Mouse (Mus musculus): ENCODE results near the gene Pygb. TPM values are rescaled to one million over a fixed set of nuclear protein-coding genes. Genes with fewer than 3 reads are reported as not detected.
A peak's percentile ranks its signal among the peaks of the same experiment; 100 is the strongest.

Gene Pygb
- total RNA-seq, 2 experiments from 2014 or later: 126 to 127 TPM

DNA sequence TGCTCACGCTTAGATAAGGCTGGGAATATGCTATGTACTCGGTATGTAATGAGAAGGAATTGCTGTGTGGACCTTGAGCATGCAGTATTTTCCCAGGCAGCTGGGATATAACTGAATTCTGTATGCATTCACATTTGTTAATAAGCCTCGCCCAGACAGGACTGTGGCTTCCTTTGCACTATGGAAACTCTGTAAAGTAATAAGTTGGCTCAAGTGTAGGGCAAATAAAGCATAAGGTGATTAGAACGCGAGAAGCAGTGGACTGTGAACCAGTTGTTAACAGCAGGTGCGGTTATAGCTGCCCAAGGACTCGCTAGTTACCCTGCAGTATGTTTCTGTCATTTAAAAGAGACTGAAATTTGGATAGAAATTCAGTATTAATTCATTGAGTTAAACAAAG is 11.5 kb downstream of the Pygb start:
- intact Hi-C loops (cut with DNase I): loop anchor here (5.0 kb wide), 1 partner anchor 191 kb away; the partner anchor contains the start of gene Apmap
- H3K27ac ChIP-seq: no peak overlapping the region
- H3K4me3 ChIP-seq: no peak overlapping the region
- no peak for TF ChIP-seq CTCF (IDR thresholded peaks at IDR 0.05)
- no peak for DNase-seq (ENCODE audit: extremely low spot score in 1 of 2, low spot score in 2 of 2)

DNA sequence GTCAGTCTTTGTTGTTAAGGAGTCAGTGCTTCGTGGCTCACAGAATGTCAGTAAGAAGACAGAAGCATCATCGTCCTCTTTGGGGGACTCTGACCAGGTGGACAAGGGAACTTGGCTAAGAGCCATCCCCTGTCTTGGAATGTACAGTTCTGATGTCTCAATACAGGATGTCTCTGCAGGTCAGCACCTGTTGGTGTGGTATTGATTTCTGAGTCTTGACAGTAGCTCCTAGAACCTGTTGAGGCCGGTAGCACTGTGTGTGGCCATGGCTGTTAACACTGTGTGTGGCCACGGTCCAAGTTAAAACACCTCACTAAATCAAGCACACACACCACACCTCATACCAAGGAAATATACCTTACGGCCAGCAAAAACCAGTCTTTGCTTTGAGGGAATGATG is 14.1 kb downstream of the Pygb start:
- Histone ChIP-seq H3K4me3 (no peak overlapping the region), H3K27ac (no peak overlapping the region)
- no peak for DNase-seq (ENCODE audit: extremely low spot score in 1 of 2, low spot score in 2 of 2)
- no peak for TF ChIP-seq CTCF (IDR thresholded peaks at IDR 0.05)
- intact Hi-C loops (cut with DNase I): no loop called here

DNA sequence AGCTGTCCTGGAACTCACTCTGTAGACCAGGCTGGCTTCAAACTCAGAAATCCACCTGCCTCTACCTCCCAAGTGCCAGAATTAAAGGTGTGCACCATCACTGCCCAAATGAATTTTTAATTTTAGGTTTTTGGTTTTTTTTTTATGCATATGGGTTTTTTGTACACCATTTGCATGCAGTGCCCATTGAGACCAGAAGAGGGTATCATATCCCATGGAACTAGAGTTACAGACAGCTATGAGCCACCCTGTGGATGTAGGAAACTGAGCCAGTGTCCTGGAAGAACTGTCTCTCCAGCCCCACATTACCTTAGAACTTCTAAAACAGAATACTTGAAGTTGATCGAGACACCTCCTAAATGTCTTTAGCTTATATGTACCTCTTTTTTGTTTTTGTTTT is 16.5 kb downstream of the Pygb start:
- no peak overlapping the region for H3K4me3 ChIP-seq
- intact Hi-C loops (cut with DNase I): no loop called here
- no peak for DNase-seq (ENCODE audit: extremely low spot score in 1 of 2, low spot score in 2 of 2)

DNA sequence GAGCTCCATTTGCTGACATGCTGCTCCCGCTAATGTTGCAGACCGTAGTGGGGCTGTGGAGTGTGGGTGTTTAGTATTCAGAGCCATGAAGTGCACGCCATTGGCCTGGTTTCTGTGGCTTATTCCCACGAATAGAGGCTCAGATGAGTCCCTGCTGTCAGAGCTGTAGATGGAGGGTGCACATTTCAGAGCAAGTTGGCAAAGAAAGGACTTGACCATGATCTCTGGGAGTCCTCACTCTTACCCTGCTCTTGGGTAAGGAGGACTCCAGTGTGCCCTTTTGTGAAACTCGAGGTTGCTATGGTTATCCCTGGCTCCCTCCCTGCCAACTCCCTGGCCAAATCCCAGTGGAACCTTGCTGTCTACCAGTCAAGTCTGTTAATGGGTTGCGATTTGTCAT is 21.8 kb downstream of the Pygb start:
- intact Hi-C loops (cut with DNase I): loop anchor here (5.0 kb wide), 1 partner anchor 194 kb away; no protein-coding TSS in a partner anchor
- DNase-seq (ENCODE audit: extremely low spot score in 1 of 2, low spot score in 2 of 2): no peak
- no peak overlapping the region for H3K27ac ChIP-seq

More for the DNA sequence above, 16.5 kb downstream of the Pygb start:
- H3K27ac ChIP-seq: no peak overlapping the region
- peak; percentile 60 for TF ChIP-seq CTCF (IDR thresholded peaks at IDR 0.05)

DNA sequence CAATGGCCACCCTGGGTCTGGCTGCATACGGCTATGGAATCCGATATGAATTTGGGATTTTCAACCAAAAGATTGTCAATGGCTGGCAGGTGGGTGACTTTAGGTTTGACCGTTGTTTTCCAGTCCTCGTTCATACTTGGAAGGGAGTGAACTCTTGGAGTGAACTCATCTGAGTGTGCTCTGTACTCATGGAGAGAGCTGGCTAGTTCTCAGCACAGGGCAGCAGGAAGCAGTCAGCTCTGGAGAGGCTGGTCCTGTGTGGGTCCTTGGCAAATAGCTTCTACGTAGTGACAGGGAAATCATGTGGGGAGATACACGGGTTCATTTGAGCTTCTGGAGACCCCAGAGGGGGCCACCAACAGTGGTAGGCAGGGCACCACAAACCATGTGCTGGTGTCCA is 22.3 kb downstream of the Pygb start:
- no peak for TF ChIP-seq CTCF (IDR thresholded peaks at IDR 0.05)
- intact Hi-C loops (cut with DNase I): loop anchor here (5.0 kb wide), 1 partner anchor 193 kb away; no protein-coding TSS in a partner anchor
- DNase-seq (ENCODE audit: extremely low spot score in 1 of 2, low spot score in 2 of 2): no peak
- Histone ChIP-seq H3K27ac (no peak overlapping the region), H3K4me3 (no peak overlapping the region)

More for the DNA sequence above, 21.8 kb downstream of the Pygb start:
- H3K4me3 ChIP-seq: no peak overlapping the region
- no peak for TF ChIP-seq CTCF (IDR thresholded peaks at IDR 0.05)

DNA sequence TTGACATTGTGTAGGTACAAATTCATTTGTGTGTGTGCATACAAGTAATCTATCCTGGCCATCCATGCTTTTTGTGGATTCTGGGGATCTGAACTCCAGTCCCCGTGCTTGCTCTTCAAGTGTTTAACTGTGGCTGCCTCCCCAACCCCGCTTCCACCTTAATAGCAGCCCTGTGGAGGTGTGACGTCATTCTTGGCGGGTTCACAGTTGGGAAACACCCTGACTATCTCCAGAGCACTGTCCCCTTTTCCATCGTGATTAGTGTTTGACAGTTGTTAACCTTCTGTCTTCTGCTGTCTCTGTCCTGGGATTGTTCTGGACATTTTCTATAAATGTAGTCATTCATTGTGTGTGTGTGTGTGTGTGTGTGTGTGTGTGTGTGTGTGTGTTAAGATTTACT is 24.1 kb downstream of the Pygb start:
- intact Hi-C loops (cut with DNase I): no loop called here
- no peak for TF ChIP-seq CTCF (IDR thresholded peaks at IDR 0.05)
- no peak overlapping the region for H3K27ac ChIP-seq
- H3K4me3 ChIP-seq: no peak overlapping the region
- no peak for DNase-seq (ENCODE audit: extremely low spot score in 1 of 2, low spot score in 2 of 2)

DNA sequence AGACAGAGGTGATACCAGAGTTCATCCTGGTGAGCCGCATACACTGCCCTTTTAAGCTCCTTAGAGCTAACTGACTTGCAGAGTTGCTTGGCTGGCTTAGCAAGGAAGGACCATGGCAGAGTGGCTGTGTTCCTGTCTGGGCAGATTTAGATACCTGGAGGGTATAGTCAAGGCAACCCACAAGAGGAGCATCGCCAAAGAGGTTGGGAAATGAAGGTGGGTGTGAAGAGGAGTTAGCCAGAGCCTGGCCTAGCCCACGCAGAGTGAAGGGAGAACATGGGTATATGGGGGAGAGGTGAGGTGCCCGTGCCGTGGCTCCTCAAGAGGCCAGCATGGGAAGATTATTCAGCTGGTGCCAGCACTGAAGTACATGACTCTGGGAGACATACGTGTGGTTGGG is 26.3 kb downstream of the Pygb start:
- TF ChIP-seq CTCF (IDR thresholded peaks at IDR 0.05): no peak
- Histone ChIP-seq H3K4me3 (no peak overlapping the region), H3K27ac (no peak overlapping the region)
- intact Hi-C loops (cut with DNase I): no loop called here
- no peak for DNase-seq (ENCODE audit: extremely low spot score in 1 of 2, low spot score in 2 of 2)

DNA sequence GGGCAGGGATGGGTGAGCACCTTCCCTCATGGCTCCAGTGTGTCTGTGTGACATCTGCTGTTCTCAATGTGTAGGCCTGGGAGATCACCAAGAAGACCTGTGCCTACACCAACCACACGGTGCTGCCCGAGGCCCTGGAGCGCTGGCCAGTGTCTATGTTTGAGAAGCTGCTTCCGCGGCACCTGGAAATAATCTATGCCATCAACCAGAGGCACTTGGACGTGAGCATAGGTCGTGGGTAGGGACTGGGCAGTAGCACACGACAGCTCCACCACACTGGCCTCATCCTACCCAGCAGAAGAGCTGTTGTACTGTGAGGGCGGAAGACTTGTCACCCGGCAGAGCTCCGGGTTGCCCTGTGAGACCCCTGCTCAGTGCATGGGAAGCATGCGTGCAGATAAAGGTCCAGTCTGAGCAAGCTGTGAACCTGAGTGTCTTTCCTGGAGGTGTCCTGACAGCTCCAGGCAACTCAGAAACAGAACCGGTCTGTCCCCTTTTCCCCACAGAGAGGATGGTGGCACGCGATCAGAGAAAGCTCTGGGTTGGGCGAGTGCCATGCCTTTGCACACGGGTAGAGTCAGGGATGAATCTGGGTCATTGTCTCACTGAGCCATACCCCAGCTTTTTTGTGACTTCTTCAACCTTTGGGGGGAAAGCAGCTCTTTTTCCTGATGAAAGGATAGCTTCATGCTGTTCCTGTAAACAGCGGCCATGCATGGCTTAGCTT is 30.3 kb downstream of the Pygb start:
- intact Hi-C loops (cut with DNase I): no loop called here
- Histone ChIP-seq H3K4me3 (no peak overlapping the region), H3K27ac (no peak overlapping the region)
- TF ChIP-seq CTCF (IDR thresholded peaks at IDR 0.05): no peak
- DNase-seq (ENCODE audit: extremely low spot score in 1 of 2, low spot score in 2 of 2): no peak

DNA sequence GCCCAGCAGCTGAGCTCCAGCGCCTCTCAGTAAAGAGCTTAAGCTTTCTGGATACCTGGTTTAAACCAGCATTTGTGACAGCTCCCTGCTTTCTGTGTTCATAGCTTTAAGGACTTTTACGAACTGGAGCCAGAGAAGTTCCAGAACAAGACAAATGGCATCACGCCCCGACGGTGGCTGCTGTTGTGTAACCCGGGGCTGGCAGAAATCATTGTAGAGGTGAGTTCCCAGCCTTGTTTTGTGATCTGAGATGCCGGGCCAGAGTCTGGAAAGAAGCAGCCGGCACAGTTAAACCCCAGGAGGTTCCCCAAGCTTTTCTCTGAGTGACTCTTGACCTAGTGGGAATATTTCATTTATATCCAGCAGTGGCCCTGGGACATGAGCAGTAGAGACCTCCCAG is 32.2 kb downstream of the Pygb start:
- no peak for DNase-seq (ENCODE audit: extremely low spot score in 1 of 2, low spot score in 2 of 2)
- intact Hi-C loops (cut with DNase I): no loop called here
- Histone ChIP-seq H3K27ac (no peak overlapping the region), H3K4me3 (no peak overlapping the region)
- TF ChIP-seq CTCF (IDR thresholded peaks at IDR 0.05): no peak

DNA sequence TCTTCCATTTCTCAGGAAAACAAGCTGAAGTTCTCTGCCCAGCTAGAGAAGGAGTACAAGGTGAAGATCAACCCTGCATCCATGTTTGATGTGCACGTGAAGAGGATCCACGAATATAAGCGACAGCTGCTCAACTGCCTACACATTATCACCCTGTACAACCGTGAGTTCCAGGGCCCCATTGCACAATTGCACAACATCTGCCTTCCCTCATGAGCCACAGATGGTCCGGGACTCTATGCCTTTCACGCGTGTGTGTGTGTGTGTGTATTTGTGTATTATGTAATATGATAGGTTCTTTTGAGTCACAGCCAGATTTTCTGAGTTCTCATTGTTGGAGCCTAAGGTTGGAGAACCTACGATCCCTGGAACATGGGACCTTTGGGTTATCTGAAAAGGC is 34.2 kb downstream of the Pygb start:
- DNase-seq (ENCODE audit: extremely low spot score in 1 of 2, low spot score in 2 of 2): no peak
- no peak overlapping the region for H3K4me3 ChIP-seq
- intact Hi-C loops (cut with DNase I): no loop called here
- H3K27ac ChIP-seq: no peak overlapping the region
- TF ChIP-seq CTCF (IDR thresholded peaks at IDR 0.05): no peak

DNA sequence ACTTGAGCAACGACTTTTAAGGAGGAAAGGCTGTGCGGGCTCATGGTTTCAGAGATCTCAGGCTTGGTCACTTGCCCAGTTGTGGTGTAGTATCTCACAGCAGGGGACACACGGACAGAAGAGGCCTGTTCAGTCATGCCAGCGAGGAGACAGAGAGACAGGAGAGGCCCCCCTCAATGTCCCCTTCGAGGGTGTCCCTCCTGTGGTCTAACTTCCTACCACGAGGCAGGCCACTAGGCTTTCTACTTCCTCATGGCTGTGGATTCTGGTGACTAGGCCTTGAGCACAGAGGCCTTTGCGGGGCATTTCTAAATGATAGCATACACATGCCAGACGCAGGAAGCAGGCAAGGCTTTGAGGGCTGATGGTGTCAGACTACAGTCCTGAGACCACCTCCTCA is 36.5 kb downstream of the Pygb start:
- no peak overlapping the region for H3K27ac ChIP-seq

DNA sequence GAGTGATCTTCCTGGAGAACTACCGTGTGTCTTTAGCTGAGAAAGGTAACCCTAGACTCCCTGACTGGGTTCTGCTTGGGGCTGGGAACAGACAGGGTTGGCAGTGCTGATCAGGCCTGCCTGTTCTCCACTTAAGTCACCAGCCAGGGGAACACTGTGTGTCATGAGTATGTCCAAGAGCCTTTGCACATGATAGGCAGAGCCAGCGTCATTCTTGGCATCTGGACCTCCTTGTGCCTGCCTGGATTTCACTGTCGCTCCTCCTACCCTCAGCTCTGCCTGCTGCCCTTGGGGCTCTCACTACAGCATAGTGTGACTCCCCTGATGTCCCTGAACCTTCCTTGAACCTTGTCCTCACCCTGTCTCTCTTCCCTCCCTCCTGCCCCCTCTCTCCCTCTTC is 39.9 kb downstream of the Pygb start:
- TF ChIP-seq CTCF (IDR thresholded peaks at IDR 0.05): no peak
- no peak overlapping the region for H3K4me3 ChIP-seq
- H3K27ac ChIP-seq: no peak overlapping the region
- intact Hi-C loops (cut with DNase I): no loop called here
- DNase-seq (ENCODE audit: extremely low spot score in 1 of 2, low spot score in 2 of 2): no peak

More for the DNA sequence above, 36.5 kb downstream of the Pygb start:
- TF ChIP-seq CTCF (IDR thresholded peaks at IDR 0.05): no peak
- no peak overlapping the region for H3K4me3 ChIP-seq
- intact Hi-C loops (cut with DNase I): no loop called here
- DNase-seq (ENCODE audit: extremely low spot score in 1 of 2, low spot score in 2 of 2): no peak

DNA sequence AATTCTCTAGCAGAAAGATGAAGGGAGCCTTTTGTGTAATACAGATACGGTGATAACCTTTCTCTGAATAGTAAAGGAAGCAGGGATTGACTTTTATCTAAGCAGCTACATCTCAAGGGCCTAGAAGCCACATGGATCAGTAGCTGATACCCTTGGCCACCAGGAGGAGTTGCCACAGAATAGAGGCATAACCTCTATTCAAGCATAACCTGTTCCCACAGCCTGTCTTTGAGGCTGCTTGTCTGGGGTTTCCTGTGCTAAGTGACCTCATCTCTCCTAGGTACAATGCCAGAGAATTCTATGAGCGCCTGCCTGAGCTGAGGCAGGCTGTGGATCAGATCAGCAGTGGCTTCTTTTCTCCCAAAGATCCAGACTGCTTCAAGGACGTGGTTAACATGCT is 41.6 kb downstream of the Pygb start:
- H3K4me3 ChIP-seq: no peak overlapping the region
- DNase-seq (ENCODE audit: extremely low spot score in 1 of 2, low spot score in 2 of 2): no peak
- H3K27ac ChIP-seq: no peak overlapping the region
- no peak; the same call in none of the 2 replicates for TF ChIP-seq CTCF (IDR thresholded peaks at IDR 0.05)
- intact Hi-C loops (cut with DNase I): no loop called here
